Mouse (Mus musculus): Measurements from ENCODE around the gene Fbxo7. TPM values are rescaled to one million over a fixed set of nuclear protein-coding genes. Genes with fewer than 3 reads are reported as not detected.

Fbxo7 gene
- 14.3 and 15.5 TPM in 2 replicates for polyA plus RNA-seq (2011; ENCODE audit: insufficient read length, low read depth, missing spikeins)

GRCm38 (mm10) chr10:86021749-86022473, at the start of gene Fbxo7:
Gene Fbxo7 (plus strand): TSS chr10:86021972.
- H3K4me3 ChIP-seq (ENCODE audit: insufficient read depth, low read length) = peak within 1 kb of the TSS; percentile 73
- 0 out of 2 replicates have a peak, but pooled peaks cover 2% of the 10 kb centered on the region for H3K4me1 ChIP-seq (ENCODE audit: control insufficient read depth, insufficient read depth, low read length)
- TF ChIP-seq CTCF (IDR thresholded peaks at IDR 0.05; ENCODE audit: borderline replicate concordance, insufficient read depth, low read length) (peak; percentile 90), POLR2A (IDR thresholded peaks at IDR 0.05; ENCODE audit: low read depth, low read length) (no peak; the same call in 1 of the 2 replicates)
- H3K27ac ChIP-seq (ENCODE audit: insufficient read depth, low read length) = peak within 1 kb of the TSS; percentile 47

- no peak for TF ChIP-seq CTCF (IDR thresholded peaks at IDR 0.05; ENCODE audit: borderline replicate concordance, insufficient read depth, low read length)
- no peak for TF ChIP-seq POLR2A (IDR thresholded peaks at IDR 0.05; ENCODE audit: low read depth, low read length)
- Histone ChIP-seq H3K4me1 (ENCODE audit: control insufficient read depth, insufficient read depth, low read length) (no peaks in the 10 kb centered on the region), H3K27ac (ENCODE audit: insufficient read depth, low read length) (no peak overlapping the region), H3K4me3 (ENCODE audit: insufficient read depth, low read length) (no peak overlapping the region)
Measured at GRCm38 (mm10) chr10:85972915-85973314, 48.9 kb upstream of the Fbxo7 start.

DNA sequence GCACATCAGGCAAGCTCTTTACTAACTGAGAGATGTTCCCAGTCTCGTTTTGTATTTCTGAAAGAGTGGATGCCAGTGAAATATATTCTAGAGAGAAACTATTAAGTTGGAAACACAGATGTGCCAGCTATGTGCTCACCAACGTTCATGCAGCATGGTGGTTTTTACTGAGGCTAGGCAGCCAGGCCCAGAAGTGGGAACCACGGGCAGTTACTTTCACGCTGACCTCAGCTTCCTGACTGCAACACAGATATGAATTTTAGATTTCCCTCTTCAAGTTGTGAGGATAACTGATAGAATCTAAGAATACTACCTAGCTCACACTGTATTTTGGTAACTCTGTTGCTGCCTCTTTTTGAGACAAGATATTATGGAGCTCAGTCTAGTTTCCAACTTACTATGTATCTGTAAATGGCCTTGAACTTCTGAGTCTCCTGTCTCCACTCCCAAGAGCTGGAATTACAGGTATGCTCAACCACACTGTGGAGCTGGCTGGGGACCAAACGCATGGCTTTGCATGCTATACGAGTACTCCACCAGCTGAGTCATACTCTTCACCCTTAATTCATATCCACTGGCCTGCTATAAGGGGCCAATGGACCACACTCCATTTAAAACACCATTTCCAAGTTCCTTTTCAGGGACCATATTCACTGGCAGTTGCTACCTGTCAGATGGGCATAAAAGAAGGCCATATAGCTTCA, 32.2 kb upstream of the Fbxo7 start:
- TF ChIP-seq POLR2A (IDR thresholded peaks at IDR 0.05; ENCODE audit: low read depth, low read length) = no peak
- no peak for TF ChIP-seq CTCF (IDR thresholded peaks at IDR 0.05; ENCODE audit: borderline replicate concordance, insufficient read depth, low read length)
- no peak overlapping the region for H3K27ac ChIP-seq (ENCODE audit: insufficient read depth, low read length)
- no peaks in the 10 kb centered on the region for H3K4me1 ChIP-seq (ENCODE audit: control insufficient read depth, insufficient read depth, low read length)
- no peak overlapping the region for H3K4me3 ChIP-seq (ENCODE audit: insufficient read depth, low read length)

GRCm38 (mm10) chr10:85992412-85992811, 29.4 kb upstream of the Fbxo7 start:
- TF ChIP-seq CTCF (IDR thresholded peaks at IDR 0.05; ENCODE audit: borderline replicate concordance, insufficient read depth, low read length) (no peak), POLR2A (IDR thresholded peaks at IDR 0.05; ENCODE audit: low read depth, low read length) (no peak)
- no peaks in the 10 kb centered on the region for H3K4me1 ChIP-seq (ENCODE audit: control insufficient read depth, insufficient read depth, low read length)
- H3K27ac ChIP-seq (ENCODE audit: insufficient read depth, low read length) = no peak overlapping the region
- no peak overlapping the region for H3K4me3 ChIP-seq (ENCODE audit: insufficient read depth, low read length)

DNA sequence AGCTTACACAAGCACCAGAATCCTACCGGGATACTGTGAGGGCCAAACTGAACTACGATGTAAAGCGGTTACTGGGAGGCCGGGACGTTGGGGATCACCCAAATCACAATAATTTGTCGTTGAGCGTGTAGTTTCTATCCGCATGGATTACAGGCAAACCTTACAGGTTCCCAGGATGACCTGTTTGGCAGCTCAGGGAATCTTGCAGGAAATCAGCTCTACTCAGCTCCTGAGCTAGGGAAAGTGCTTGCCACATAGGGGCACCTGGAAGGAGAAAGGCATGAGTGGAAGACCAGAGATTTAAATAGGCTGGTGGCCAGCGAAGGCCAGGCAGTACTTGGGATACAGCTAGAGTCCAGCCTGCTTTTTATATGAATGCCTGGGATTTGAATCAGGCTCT, 27.9 kb upstream of the Fbxo7 start:
- Histone ChIP-seq H3K4me3 (ENCODE audit: insufficient read depth, low read length) (no peak overlapping the region), H3K4me1 (ENCODE audit: control insufficient read depth, insufficient read depth, low read length) (no peaks in the 10 kb centered on the region), H3K27ac (ENCODE audit: insufficient read depth, low read length) (no peak overlapping the region)
- TF ChIP-seq CTCF (IDR thresholded peaks at IDR 0.05; ENCODE audit: borderline replicate concordance, insufficient read depth, low read length) (no peak), POLR2A (IDR thresholded peaks at IDR 0.05; ENCODE audit: low read depth, low read length) (no peak)

GRCm38 (mm10) chr10:85994543-85995104, 27.1 kb upstream of the Fbxo7 start:
- Histone ChIP-seq H3K4me3 (ENCODE audit: insufficient read depth, low read length) (no peak overlapping the region), H3K4me1 (ENCODE audit: control insufficient read depth, insufficient read depth, low read length) (no peaks in the 10 kb centered on the region), H3K27ac (ENCODE audit: insufficient read depth, low read length) (no peak overlapping the region)
- TF ChIP-seq CTCF (IDR thresholded peaks at IDR 0.05; ENCODE audit: borderline replicate concordance, insufficient read depth, low read length) = no peak
- no peak for TF ChIP-seq POLR2A (IDR thresholded peaks at IDR 0.05; ENCODE audit: low read depth, low read length)

DNA sequence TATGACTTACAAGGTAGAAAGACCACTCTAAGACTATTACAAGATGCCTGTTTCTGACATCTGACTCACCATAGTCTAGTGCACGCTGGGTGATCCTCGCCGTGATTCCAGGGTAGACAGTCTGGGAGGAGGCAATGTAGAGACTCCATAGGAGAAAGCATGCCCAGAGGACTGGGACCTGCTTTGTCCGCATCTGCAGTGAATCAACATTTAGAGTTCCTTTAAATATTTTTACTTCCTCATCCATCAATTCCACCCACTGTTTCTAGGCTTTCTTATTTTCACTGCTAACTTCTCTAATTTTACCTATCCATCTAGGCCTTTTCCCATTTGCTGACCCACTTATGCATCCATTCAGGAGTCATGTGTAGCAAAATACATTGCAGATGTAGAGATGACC, 21.3 kb upstream of the Fbxo7 start:
- Histone ChIP-seq H3K4me3 (ENCODE audit: insufficient read depth, low read length) (no peak overlapping the region), H3K4me1 (ENCODE audit: control insufficient read depth, insufficient read depth, low read length) (no peaks in the 10 kb centered on the region), H3K27ac (ENCODE audit: insufficient read depth, low read length) (no peak overlapping the region)
- no peak for TF ChIP-seq CTCF (IDR thresholded peaks at IDR 0.05; ENCODE audit: borderline replicate concordance, insufficient read depth, low read length)
- no peak for TF ChIP-seq POLR2A (IDR thresholded peaks at IDR 0.05; ENCODE audit: low read depth, low read length)

- H3K4me3 ChIP-seq (ENCODE audit: insufficient read depth, low read length) = no peak overlapping the region
- H3K4me1 ChIP-seq (ENCODE audit: control insufficient read depth, insufficient read depth, low read length) = no peaks in the 10 kb centered on the region
- TF ChIP-seq POLR2A (IDR thresholded peaks at IDR 0.05; ENCODE audit: low read depth, low read length) (no peak), CTCF (IDR thresholded peaks at IDR 0.05; ENCODE audit: borderline replicate concordance, insufficient read depth, low read length) (no peak)
- no peak overlapping the region for H3K27ac ChIP-seq (ENCODE audit: insufficient read depth, low read length)
Measured at GRCm38 (mm10) chr10:86006455-86006854, 15.3 kb upstream of the Fbxo7 start.

GRCm38 (mm10) chr10:86009688-86010087, 12.1 kb upstream of the Fbxo7 start:
- TF ChIP-seq CTCF (IDR thresholded peaks at IDR 0.05; ENCODE audit: borderline replicate concordance, insufficient read depth, low read length) (no peak), POLR2A (IDR thresholded peaks at IDR 0.05; ENCODE audit: low read depth, low read length) (no peak)
- H3K4me1 ChIP-seq (ENCODE audit: control insufficient read depth, insufficient read depth, low read length) = no peaks in the 10 kb centered on the region
- no peak overlapping the region for H3K27ac ChIP-seq (ENCODE audit: insufficient read depth, low read length)
- no peak overlapping the region for H3K4me3 ChIP-seq (ENCODE audit: insufficient read depth, low read length)

DNA sequence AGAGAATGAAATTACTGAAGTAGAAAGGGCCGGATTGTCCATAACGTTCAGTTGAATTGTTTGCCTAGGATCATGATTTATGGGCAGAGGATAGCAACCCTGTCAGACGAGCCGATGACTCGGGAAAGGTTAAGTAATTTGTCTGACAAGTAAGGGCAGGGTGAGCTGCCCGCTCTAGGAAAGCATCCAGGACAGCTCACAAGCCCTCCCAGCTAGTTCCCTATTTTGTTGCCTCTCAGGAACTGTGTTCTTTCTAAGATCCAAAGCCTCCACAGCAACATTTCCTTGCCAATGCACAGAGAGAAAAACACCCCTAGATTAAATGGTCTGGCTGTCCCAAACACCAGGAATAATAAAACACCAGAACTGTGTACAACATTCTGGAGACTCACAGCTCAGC, 11.1 kb upstream of the Fbxo7 start:
- Histone ChIP-seq H3K4me3 (ENCODE audit: insufficient read depth, low read length) (no peak overlapping the region), H3K27ac (ENCODE audit: insufficient read depth, low read length) (no peak overlapping the region), H3K4me1 (ENCODE audit: control insufficient read depth, insufficient read depth, low read length) (no peaks in the 10 kb centered on the region)
- no peak for TF ChIP-seq CTCF (IDR thresholded peaks at IDR 0.05; ENCODE audit: borderline replicate concordance, insufficient read depth, low read length)
- no peak for TF ChIP-seq POLR2A (IDR thresholded peaks at IDR 0.05; ENCODE audit: low read depth, low read length)

Data from embryonic fibroblast, embryonic 13.5 days (primary cell).